Mouse (Mus musculus) liver, embryonic 14.5 days (tissue): ENCODE results near the gene Crtac1.
A peak's percentile ranks its signal among the peaks of the same experiment; 100 is the strongest.

ENCODE experiments used
- CTCF ChIP-seq: IDR thresholded peaks from 2 replicates; pipeline ENCODE4 v1.5.1; 2016; ENCODE audit warnings: antibody characterized with exemption, low read depth, control low read depth
- EP300 ChIP-seq: IDR thresholded peaks from 2 replicates; pipeline ENCODE4 v1.6.1; 2016; ENCODE audit warnings: antibody characterized with exemption, low read depth

DNA sequence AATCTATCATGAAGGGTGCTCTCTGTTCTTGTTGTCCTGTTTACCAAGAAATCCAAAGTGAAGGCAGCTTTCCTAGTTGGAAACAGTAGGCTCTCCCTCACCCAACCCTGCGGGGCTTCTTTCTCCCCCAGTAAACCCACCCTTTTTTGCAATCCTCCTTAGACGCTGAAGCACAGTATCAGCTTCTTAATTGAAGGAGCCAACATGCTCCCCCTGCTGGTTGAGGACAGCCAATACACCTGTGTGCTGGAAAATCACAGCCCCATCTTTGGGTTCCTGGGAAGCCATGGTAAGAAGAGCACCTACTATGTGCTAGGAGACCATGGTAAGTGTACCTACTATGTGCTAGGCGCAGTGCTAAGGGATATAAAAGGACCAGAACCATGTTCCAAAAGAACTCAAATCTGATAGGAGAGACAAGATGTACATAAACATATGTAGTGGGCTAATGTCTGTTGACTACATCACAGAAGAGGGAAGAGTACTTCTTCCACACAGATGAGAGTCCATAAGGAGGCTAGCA lies 12.4 kb upstream of the Crtac1 start:
- peak; percentile 82 for TF ChIP-seq CTCF
- TF ChIP-seq EP300 = no peak
